Mouse (Mus musculus) heart, embryonic 11.5 days (tissue): ENCODE data around the gene Gipc1. TPM values are rescaled to one million over a fixed set of nuclear protein-coding genes. Genes with fewer than 3 reads are reported as not detected.
A peak's percentile ranks its signal among the peaks of the same experiment; 100 is the strongest.

Experiments
- ATAC-seq: fragments of 200-750 bp; cut with Nextera tagmentation; replicated peaks from 2 replicates; pipeline ENCODE4 v1.8.0; 2017; ENCODE audit warnings: moderate library complexity; ENCODE audit not compliant: insufficient number of reproducible peaks, low FRiP score, low TSS enrichment
- H3K27ac ChIP-seq: fragments of 300-500 bp; sonication (generic); 2 replicates; pipeline ENCODE4 v1.5.1; 2014; ENCODE audit warnings: mild to moderate bottlenecking, low read depth, low read length
- H3K27me3 ChIP-seq: fragments of 300-500 bp; sonication (generic); 2 replicates; pipeline ENCODE4 v1.6.1; 2014; ENCODE audit warnings: mild to moderate bottlenecking, low read length, mixed read lengths; ENCODE audit not compliant: control insufficient read depth, insufficient read depth
- H3K36me3 ChIP-seq: fragments of 300-500 bp; sonication (generic); 2 replicates; pipeline ENCODE4 v1.6.1; 2014; ENCODE audit warnings: mild to moderate bottlenecking, low read length, moderate library complexity, mixed read lengths; ENCODE audit not compliant: control insufficient read depth, insufficient read depth
- H3K4me1 ChIP-seq: fragments of 300-500 bp; sonication (generic); 2 replicates; pipeline ENCODE4 v1.6.1; 2014; ENCODE audit warnings: low read length; ENCODE audit not compliant: control insufficient read depth, insufficient read depth
- H3K4me2 ChIP-seq: fragments of 300-500 bp; sonication (generic); 2 replicates; pipeline ENCODE4 v1.6.1; 2014; ENCODE audit warnings: mild to moderate bottlenecking, moderate library complexity
- H3K4me3 ChIP-seq: fragments of 300-500 bp; sonication (generic); 2 replicates; pipeline ENCODE4 v1.5.1; 2014; ENCODE audit warnings: low read depth, low read length
- H3K9ac ChIP-seq: fragments of 300-500 bp; sonication (generic); 2 replicates; pipeline ENCODE4 v1.6.1; 2014; ENCODE audit warnings: mild to moderate bottlenecking, low read depth, low read length, moderate library complexity
- H3K9me3 ChIP-seq: fragments of 300-500 bp; sonication (generic); replicated peaks from 2 replicates; pipeline ENCODE4 v1.6.1; 2016; ENCODE audit warnings: low read length; ENCODE audit not compliant: control insufficient read depth
- WGBS: fragments of 180-500 bp; shearing (Covaris S2); extraction: QIAGEN DNeasy Blood & Tissue Kit; methylation state at CpG from one replicate; pipeline ENCODE4 v1.1.7; 2014; ENCODE audit not compliant: insufficient replicate concordance; 5-methylcytosine and 5-hydroxymethylcytosine counted together
- polyA plus RNA-seq: library from polyadenylated mRNA; unstranded; fragments of >200 nt; fragmentation: Nextera tagmentation; extraction: Ambion mirVana; gene quantifications from 2 replicates; pipeline ENCODE4 v1.2.1, GENCODE M21; 2014

Gene Gipc1
- polyA plus RNA-seq, 1 experiment from 2014 or later: 171 TPM

DNA sequence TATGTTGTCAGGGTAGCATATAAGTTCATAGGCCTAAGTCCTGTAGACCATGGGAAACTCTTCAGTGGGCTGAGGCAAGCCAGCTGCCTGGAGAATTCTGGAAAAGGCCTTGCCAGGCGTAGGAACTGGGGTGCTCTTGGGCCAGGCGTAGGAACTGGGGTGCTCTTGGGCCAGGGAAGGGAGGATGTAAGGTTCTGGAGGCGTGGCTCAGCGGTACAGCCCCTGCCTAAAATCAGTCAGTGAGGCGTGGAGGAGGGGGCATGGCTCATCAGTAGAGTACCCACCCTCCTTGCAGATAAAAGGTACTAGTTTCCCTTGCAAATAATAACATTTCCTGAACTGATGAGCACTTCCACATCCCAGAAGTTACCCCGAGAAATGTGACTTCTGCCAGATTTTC lies 2.2 kb downstream of the Gipc1 start:
- ATAC-seq: no peak
- peaks cover 5% of the 10 kb centered on the region; the same call in 1 of the 2 replicates for H3K36me3 ChIP-seq
- H3K9me3 ChIP-seq: no peaks in the 10 kb centered on the region
- H3K27ac ChIP-seq: no peak overlapping the region
- peaks cover 12% of the 10 kb centered on the region for H3K4me1 ChIP-seq
- H3K4me2 ChIP-seq: no peak overlapping the region
- H3K27me3 ChIP-seq: no peaks in the 10 kb centered on the region
- no peak overlapping the region for H3K9ac ChIP-seq
- WGBS: 86% methylated on average over 6 of the region's 6 CpGs
- no peak overlapping the region for H3K4me3 ChIP-seq

DNA sequence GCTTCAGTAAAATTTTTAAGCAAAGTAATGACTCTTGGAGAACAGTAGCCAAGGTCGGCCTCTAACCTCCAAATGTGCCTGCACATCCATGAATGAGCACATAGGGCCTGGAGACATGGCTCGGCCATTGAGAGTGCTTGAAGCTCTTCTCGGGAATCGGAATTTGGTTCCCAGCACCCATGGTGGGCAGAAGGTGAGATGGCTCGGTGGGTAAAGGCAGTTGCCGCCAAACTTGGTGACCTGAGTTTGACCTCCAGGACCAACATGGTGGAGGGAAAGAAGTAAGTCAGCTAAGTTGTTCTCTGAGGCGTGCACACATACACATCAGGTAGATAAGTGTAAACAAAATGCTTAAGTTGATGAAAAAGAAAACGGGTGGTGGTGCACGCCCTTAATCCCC lies 3.6 kb downstream of the Gipc1 start:
- no peak overlapping the region for H3K4me3 ChIP-seq
- no peak overlapping the region for H3K4me2 ChIP-seq
- no peaks in the 10 kb centered on the region for H3K9me3 ChIP-seq
- peaks cover 23% of the 10 kb centered on the region for H3K4me1 ChIP-seq
- no peak overlapping the region for H3K27ac ChIP-seq
- H3K9ac ChIP-seq: no peak overlapping the region
- 85% methylated on average over 9 of the region's 9 CpGs for WGBS
- H3K27me3 ChIP-seq: no peaks in the 10 kb centered on the region
- peaks cover 5% of the 10 kb centered on the region; the same call in 1 of the 2 replicates for H3K36me3 ChIP-seq
- ATAC-seq: no peak

GRCm38 (mm10) chr8:83656484-83657246 lies 4.2 kb downstream of the Gipc1 start:
- WGBS: 64% methylated on average over 13 of the region's 13 CpGs
- Histone ChIP-seq H3K4me2 (no peak overlapping the region), H3K36me3 (peaks cover 5% of the 10 kb centered on the region; the same call in 1 of the 2 replicates), H3K4me3 (no peak overlapping the region), H3K4me1 (peaks cover 29% of the 10 kb centered on the region), H3K9ac (no peak overlapping the region), H3K27ac (peak overlapping the region; percentile 73), H3K27me3 (no peaks in the 10 kb centered on the region), H3K9me3 (no peaks in the 10 kb centered on the region)
- ATAC-seq: no peak

GRCm38 (mm10) chr8:83660545-83660944 lies 8.1 kb downstream of the Gipc1 start:
- H3K9me3 ChIP-seq: no peaks in the 10 kb centered on the region
- H3K4me2 ChIP-seq: peak overlapping the region; percentile 58
- H3K9ac ChIP-seq: peak overlapping the region; percentile 8; the same call in 1 of the 2 replicates
- H3K27ac ChIP-seq: no peak overlapping the region
- WGBS: 4% methylated on average over 8 of the region's 8 CpGs
- H3K27me3 ChIP-seq: no peaks in the 10 kb centered on the region
- no peak for ATAC-seq
- H3K4me1 ChIP-seq: peaks cover 32% of the 10 kb centered on the region
- peak overlapping the region; percentile 18 for H3K4me3 ChIP-seq
- peaks cover 5% of the 10 kb centered on the region; the same call in 1 of the 2 replicates for H3K36me3 ChIP-seq

DNA sequence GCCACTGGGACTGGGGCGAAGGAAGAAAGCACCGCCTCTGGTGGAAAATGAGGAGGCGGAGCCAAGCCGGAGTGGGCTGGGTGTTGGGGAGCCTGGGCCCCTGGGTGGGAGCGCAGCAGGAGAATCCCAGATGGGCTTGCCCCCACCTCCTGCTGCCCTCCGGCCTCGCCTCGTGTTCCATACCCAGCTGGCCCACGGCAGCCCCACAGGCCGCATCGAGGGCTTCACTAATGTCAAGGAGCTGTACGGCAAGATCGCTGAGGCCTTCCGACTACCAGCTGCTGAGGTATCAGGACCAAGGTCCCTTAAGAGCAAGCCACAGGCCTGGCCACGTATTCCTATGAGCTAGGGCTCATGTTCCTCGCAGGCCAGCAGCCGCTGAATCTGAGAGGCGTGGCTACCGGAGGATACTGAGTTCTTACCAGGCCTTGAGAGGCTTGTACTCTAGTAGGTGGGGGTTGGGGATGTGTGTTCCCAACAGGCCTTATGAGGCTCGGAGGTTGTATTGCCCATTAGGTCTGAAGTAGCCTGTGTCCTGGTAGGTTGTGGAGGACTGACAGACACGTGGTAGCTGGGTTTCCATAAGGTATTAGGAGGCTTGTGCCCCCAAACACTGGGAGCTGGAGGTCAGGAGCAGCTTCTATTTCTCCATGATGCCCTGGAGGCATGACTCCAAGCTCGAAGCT lies 8.7 kb downstream of the Gipc1 start:
- Histone ChIP-seq H3K4me1 (peaks cover 32% of the 10 kb centered on the region), H3K9ac (peak overlapping the region; percentile 65), H3K36me3 (peaks cover 5% of the 10 kb centered on the region; the same call in 1 of the 2 replicates), H3K27me3 (no peaks in the 10 kb centered on the region), H3K4me2 (peak overlapping the region; percentile 58), H3K9me3 (no peaks in the 10 kb centered on the region), H3K27ac (peak overlapping the region; percentile 54; the same call in 1 of the 2 replicates), H3K4me3 (peak overlapping the region; percentile 18)
- no peak for ATAC-seq
- 14% methylated on average over 22 of the region's 22 CpGs for WGBS

DNA sequence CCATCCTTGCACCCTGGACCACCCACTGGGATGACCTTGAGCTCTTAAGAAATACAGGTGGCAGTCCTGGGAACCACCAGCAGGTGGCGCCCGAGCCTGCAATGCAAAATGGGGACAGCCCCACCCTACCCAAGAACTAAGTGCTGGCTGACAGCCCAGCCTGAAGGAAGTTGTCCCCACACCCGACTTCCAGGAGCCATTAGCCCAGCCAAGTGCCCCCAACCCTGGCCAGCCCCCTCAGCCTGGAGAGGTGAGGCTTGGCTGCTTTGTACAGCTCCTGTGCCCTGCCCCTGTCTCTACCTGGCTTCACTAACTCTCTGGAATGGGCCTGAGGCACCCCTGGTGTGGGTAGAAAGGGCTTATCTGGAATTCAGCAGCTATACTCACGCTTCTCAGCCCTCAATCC lies 9.9 kb downstream of the Gipc1 start:
- H3K27ac ChIP-seq: no peak overlapping the region

GRCm38 (mm10) chr8:83664096-83664495 lies 11.6 kb downstream of the Gipc1 start:
- Histone ChIP-seq H3K36me3 (no peaks in the 10 kb centered on the region), H3K4me3 (no peak overlapping the region), H3K9ac (no peak overlapping the region), H3K4me2 (no peak overlapping the region), H3K4me1 (peaks cover 47% of the 10 kb centered on the region), H3K9me3 (no peaks in the 10 kb centered on the region), H3K27ac (no peak overlapping the region), H3K27me3 (peaks cover 17% of the 10 kb centered on the region)
- ATAC-seq: no peak
- WGBS: 87% methylated on average over 13 of the region's 13 CpGs

More for the DNA sequence above, 9.9 kb downstream of the Gipc1 start:
- Histone ChIP-seq H3K4me1 (peaks cover 34% of the 10 kb centered on the region), H3K36me3 (peaks cover 5% of the 10 kb centered on the region; the same call in 1 of the 2 replicates), H3K4me3 (no peak overlapping the region), H3K4me2 (no peak overlapping the region), H3K27me3 (peaks cover 7% of the 10 kb centered on the region), H3K9me3 (no peaks in the 10 kb centered on the region), H3K9ac (no peak overlapping the region)
- 2% methylated on average over 4 of the region's 4 CpGs for WGBS
- ATAC-seq: peak; percentile 22; the same call in 1 of the 2 replicates

DNA sequence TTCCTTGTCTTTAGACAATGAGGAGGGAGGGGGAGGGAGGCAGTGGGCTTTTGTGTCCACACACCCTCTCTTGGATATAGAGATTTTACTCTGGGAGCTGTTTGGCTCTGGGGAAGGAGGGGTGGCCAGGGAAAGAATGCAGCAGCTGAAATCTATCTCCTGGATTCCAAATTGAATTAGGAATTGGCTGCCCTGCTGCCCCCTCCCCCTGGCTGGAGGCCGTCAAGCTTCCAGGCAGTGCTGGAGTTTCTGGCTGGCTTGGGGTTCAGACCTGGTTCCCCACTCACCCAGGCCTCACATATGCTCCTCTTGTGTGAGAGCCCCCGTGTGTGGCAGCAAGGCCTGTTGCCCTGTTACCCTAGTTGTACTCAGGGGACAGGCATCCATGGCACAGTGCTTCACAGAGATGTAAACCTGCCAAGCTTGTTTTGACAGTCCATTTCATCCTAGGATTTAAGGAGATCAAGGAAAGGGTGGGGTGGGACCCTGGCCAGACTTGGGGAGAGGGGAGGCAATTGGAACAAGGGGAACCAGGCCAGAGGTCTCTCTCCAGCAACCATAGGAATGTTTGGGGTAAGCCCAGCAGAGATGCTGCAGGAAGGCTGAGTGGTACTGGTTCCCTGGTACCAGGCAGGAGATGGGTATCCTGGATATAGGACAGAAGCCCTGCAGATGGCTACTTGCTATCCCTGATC lies 12.6 kb downstream of the Gipc1 start:
- peaks cover 2% of the 10 kb centered on the region; the same call in 1 of the 2 replicates for H3K36me3 ChIP-seq
- no peak overlapping the region for H3K27ac ChIP-seq
- no peak overlapping the region for H3K4me2 ChIP-seq
- no peak for ATAC-seq
- WGBS: 52% methylated on average over 2 of the region's 2 CpGs
- H3K4me3 ChIP-seq: no peak overlapping the region
- H3K27me3 ChIP-seq: peaks cover 17% of the 10 kb centered on the region
- H3K9ac ChIP-seq: no peak overlapping the region
- no peaks in the 10 kb centered on the region for H3K9me3 ChIP-seq
- H3K4me1 ChIP-seq: peaks cover 44% of the 10 kb centered on the region
